8 mouse cellular contexts compared by ENCODE assay signal in genomic region chr8:124677486-124677885, GRCm38 (mm10). TPM values are rescaled to one million over a fixed set of nuclear protein-coding genes. Genes with fewer than 3 reads are reported as not detected.
A peak's percentile ranks its signal among the peaks of the same experiment; 100 is the strongest.
DNase-seq lines count a peak whose midpoint lies in the region; ATAC-seq lines count a peak whose summit lies in the region.

No protein-coding gene starts in this region.

- no peak overlapping the region for H3K27ac ChIP-seq in hindbrain, embryonic 11.5 days (ENCODE audit: low read depth, low read length)

- H3K4me3 ChIP-seq in hindbrain, embryonic 11.5 days (ENCODE audit: low read depth, low read length) = no peak overlapping the region

- peak; percentile 76 for DNase-seq in WW6 (ENCODE audit: low read depth, low spot score)
- DNase-seq in cerebellum, postnatal 14 days = peak; percentile 96 to 97
- peak; percentile 83 to 84 for DNase-seq in frontal cortex, postnatal 10 days (ENCODE audit: low spot score in 2 of 2)
- DNase-seq in hindbrain, embryonic 11.5 days (ENCODE audit: low spot score) = peak; percentile 85
- DNase-seq in layer of hippocampus, postnatal 14 days (ENCODE audit: low spot score in 2 of 2) = peak; percentile 89 to 94
- peak; percentile 75 for DNase-seq in lung, postnatal 25 days (ENCODE audit: low spot score)
- peak; percentile 81 for DNase-seq in retina, postnatal 7 days (ENCODE audit: low read depth, low spot score)
- DNase-seq in urinary bladder, postnatal 36 days (ENCODE audit: low spot score in 2 of 2) = peak; percentile 66 to 78

- ATAC-seq in hindbrain, embryonic 11.5 days (ENCODE audit: low FRiP score) = 0 out of 2 replicates have a peak, but pooled peaks have one; percentile 40

- H3K9ac ChIP-seq in hindbrain, embryonic 11.5 days (ENCODE audit: low read depth, low read length) = no peak overlapping the region

- no peaks in the 10 kb centered on the region for H3K27me3 ChIP-seq in hindbrain, embryonic 11.5 days (ENCODE audit: control insufficient read depth, insufficient read depth, low read length)

- H3K9me3 ChIP-seq in hindbrain, embryonic 11.5 days (ENCODE audit: control insufficient read depth, low read length) = no peaks in the 10 kb centered on the region

- no peak overlapping the region for H3K4me2 ChIP-seq in hindbrain, embryonic 11.5 days (replicated peaks; ENCODE audit: low read depth, low read length)

- 51% methylated on average over 12 of the region's 12 CpGs for WGBS in hindbrain, embryonic 11.5 days

- no peaks in the 10 kb centered on the region for H3K4me1 ChIP-seq in hindbrain, embryonic 11.5 days (replicated peaks; ENCODE audit: control insufficient read depth, insufficient read depth, low read length)

- H3K36me3 ChIP-seq in hindbrain, embryonic 11.5 days (ENCODE audit: control insufficient read depth, insufficient read depth, low read length) = no peaks in the 10 kb centered on the region

RNA-seq across cellular contexts. Expression of gene 2310022B05Rik, which starts 14.3 kb away (rescaled TPM):
- 19.6 and 22.6 TPM in 2 replicates for polyA plus RNA-seq in hindbrain, embryonic 11.5 days (2014; fragmentation: Nextera tagmentation; extraction: Ambion mirVana)
- total RNA-seq in layer of hippocampus, postnatal 14 days (2021) = 10 to 100 TPM; 94.7 to 99.2 TPM

RNA-seq across cellular contexts. Expression of gene Ttc13, which starts 44.3 kb away (rescaled TPM):
- 59.0 and 59.1 TPM in 2 replicates for polyA plus RNA-seq in hindbrain, embryonic 11.5 days (2014; fragmentation: Nextera tagmentation; extraction: Ambion mirVana)
- total RNA-seq in layer of hippocampus, postnatal 14 days (2021) = 10 to 100 TPM; 51.8 to 54.9 TPM

RNA-seq across cellular contexts. Expression of gene Arv1, which starts 44.5 kb away (rescaled TPM):
- polyA plus RNA-seq in hindbrain, embryonic 11.5 days (2014; fragmentation: Nextera tagmentation; extraction: Ambion mirVana) = 32.2 and 34.0 TPM in 2 replicates
- 10 to 100 TPM; 11.3 to 13.3 TPM for total RNA-seq in layer of hippocampus, postnatal 14 days (2021)
